Mouse (Mus musculus) liver, embryonic 14.5 days (tissue): ENCODE measurements around the gene Ddx43.

Experiments
- CTCF ChIP-seq: IDR thresholded peaks from 2 replicates; pipeline ENCODE4 v1.5.1; 2016; ENCODE audit warnings: antibody characterized with exemption, low read depth, control low read depth
- EP300 ChIP-seq: IDR thresholded peaks from 2 replicates; pipeline ENCODE4 v1.6.1; 2016; ENCODE audit warnings: antibody characterized with exemption, low read depth

GRCm38 (mm10) chr9:78442237-78442578 is 46.6 kb downstream of the Ddx43 start:
- no peak for TF ChIP-seq CTCF
- no peak for TF ChIP-seq EP300
